Mouse (Mus musculus) cerebellum, adult 9-10 months (tissue): Measurements from ENCODE around the gene Ccnb1.
"Not testable (repeated sequence)": the region's sequence is repeated elsewhere in the genome, so short reads cannot be mapped to it uniquely, and the experiment has no call there.

Experiments used
- DNase-seq: peaks from one replicate; pipeline ENCODE4 v3.0.0; 2022

The Ccnb1 gene

DNA sequence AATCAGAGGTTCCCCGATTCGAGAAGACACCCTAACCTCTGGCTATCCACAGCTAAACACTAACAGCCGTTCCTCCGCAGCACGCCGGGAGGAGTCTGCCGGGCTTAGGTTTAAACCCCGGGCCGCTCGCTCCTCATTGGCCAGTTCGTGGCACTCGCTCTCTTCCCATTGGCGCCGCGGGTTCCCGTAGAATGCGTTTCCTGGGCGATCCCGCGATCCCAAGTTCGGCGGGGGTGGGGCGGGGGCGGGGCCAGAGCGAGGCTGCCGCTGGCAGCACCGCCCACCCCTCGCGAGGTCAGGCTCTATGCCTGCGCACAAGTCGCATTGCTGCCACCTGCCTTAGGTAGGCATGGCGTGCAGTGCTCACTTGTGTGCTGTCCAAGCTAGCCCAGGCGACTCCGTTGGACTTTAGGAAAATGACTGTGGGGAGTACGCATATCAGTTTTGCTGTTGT, at the start of gene Ccnb1:
Gene Ccnb1, minus strand, starts transcription at position 157 of the 454 bp plus-strand sequence.
- peak; percentile 86 for DNase-seq

DNA sequence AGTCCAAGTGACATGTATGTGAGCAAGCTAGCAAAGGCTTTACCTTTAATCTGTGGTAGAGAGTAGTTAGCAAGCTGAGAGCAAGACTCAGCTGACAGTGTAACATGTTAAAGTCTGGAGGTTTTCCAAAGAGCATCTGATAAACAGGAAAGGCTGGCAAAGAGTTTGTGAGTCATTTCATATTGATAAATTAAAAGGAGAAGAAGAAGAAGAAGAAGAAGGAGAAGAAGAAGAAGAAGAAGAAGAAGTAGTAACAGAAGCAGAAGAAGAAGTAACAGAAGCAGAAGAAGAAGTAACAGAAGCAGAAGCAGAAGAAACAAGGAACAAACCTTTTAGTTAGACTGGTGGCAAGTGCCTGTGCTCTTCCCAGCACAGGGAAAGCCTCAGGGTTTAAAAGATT, 48.4 kb upstream of the Ccnb1 start:
- peak; percentile 22 for DNase-seq

DNA sequence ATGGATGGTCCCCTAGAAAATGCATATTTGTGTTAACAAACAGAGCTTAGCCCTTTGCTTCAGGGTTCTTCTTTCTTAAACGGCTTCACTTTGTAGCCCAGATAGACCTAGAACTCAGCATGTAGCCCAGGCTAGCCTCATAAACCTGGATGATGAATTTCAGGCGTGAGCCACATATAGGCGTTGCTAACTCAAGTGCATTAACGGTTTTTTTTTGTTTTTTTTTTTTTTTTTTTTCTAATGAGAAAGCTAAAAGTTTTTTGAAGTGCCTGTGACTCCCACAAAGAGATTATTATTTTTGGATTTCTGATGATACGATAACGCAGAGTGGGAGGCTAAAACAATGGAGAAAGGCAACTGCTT, 47.3 kb upstream of the Ccnb1 start:
- DNase-seq, result no peak

DNA sequence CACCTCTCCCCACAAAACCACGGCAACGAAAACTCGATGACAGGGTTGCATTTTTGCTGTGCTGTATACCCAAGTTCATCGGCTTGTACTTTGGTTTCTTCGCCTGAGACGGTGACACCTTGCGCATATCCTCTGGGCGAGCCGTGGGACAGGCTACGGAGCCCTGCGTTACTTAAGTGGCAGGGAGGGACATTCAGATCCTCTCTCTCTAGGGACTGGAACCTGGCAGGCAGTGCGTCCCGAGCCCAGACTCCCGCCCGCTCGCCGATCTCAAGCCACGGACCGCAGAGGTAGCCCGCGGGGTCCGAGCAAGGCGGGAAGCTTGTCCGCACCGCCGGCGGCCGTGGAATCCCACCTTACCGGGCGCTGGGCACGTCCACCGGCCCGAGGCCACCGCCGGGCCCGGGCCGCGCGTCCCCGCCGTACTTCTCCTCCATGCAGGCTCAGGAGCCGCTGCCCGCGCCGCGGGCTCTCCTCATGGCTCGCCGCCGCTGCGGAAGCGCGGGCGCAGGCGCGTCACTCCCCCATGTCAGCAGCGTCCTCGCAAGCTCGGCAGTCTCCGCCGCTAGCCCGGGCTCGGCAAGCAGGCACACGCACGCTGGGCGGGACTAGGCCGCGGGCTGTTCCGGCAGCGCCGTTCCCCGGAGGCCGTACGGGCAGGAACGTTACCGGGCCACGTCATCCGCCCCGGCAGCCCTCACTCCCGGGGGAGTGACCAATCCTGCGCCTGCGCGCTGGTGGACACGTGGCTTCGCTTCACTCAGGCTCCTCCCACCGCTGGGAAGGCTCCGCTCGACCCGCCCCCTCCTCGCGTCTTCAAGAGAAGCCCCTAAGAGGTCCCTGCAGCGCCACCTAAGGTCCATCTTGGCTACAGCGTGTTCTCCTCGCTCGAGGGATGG, 46.6 kb upstream of the Ccnb1 start, which contains the start of gene Slc30a5:
Gene Slc30a5, minus strand, starts transcription at position 687 of the 899 bp plus-strand sequence.
- peak; percentile 99 for DNase-seq

DNA sequence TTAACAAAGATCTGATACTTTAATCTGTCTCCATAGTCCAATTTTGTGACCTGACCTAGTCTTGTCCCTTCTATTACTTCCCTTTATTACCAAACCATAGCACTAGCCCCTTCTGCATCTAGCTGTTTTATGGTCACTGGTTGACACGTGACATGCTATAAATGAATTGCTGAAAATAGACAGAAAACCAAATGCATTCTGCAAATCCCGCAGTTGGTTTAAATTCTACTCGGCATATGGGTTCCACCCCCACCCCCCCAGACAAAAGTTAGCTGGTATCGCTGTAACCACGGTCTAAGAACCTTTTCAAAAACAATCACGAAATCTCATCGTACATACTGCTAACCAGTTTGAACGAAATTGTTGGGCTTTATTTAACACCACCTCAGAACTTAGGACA, 45.8 kb upstream of the Ccnb1 start:
- DNase-seq, result peak; percentile 18

DNA sequence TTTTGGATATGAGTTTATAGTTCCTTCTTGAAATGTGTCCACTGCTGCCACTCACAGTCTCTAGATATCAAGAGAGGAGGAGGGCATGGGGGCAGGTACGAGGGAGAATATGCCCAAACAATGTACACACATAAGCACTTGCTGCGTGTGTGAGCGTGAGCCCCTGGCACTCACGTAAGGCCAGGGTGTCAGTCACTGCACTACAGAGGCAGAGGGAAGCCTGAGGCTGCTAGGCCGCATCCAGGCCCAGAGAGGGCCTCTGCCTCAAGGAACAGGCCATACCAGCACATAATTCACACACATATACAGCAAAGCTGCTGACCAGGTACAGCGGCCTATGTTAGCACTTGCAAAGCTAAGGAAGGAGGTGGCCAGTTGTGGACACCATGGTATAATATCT, 44.8 kb upstream of the Ccnb1 start:
- no peak for DNase-seq

DNA sequence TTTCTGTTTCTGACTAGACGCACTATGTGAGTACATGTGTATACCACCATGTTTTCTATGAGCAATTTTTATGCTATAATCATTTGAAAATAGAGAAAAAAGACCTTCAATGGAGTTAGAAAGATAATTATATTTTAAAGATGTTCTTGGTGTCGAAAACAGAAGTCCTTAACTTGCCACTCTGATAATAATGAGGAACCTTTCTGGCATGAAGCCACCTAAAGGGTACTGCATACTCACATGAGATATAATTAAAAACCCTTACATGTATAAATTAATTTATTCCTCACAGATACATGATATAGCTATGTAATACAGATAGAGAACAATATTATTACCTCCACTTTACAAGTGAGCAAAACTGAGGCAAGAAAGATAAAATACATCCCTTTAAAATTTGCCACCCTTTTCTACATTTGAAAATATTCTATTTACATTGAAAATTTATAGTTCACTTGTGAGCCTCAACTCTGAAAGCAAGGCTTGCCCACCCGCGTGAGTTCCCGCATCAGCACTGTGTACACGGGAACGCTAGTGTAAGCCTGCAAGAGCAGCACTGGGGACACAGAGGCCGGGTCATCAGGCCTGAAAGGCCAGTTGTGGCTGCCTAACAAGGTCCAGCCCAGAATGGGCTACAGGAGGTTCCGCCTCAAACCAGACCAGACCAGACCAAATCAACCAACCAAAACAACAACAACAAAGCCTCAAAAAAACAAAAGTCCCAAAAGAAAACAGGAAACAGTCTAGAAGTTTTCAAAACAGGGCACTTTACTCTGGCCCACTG, 39.4 kb upstream of the Ccnb1 start:
- DNase-seq, result no peak

DNA sequence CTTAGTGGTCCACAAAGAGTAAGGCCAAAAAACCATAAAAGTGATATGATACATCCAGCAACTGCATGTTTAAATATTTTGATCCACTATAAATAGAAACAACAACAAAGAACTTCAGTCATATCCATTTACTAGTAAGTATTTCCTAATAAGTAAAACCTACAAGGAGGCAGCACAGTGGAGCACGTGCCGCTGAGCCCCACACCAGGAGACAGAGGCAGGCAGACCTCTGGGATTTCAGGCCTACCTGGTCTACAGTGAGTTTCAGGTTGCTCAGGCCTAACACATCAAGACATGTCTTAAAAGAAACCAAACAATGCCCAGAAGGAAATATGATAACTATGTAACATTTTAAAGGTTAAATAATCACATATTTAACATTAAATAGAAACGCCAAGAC, 38.5 kb upstream of the Ccnb1 start:
- DNase-seq, result no peak

DNA sequence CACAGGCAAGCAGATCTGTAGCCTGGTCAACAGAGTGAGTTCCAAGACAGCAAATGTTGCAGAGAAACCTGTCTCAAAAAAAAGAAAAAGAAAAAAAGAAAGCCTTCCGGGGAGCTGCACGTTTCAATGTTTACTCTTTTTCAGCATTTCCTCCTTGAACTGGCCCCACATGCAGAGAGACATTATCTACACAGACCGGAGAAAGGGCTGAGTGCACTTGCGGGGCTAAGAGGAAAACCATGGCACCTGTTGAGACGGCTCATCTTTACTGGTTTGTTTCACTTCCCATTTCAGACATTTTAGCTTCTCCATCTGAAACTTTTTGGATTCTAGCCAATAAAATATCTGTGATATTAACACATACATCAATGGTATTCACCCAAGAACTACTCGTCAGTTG, 37.9 kb upstream of the Ccnb1 start:
- no peak for DNase-seq

DNA sequence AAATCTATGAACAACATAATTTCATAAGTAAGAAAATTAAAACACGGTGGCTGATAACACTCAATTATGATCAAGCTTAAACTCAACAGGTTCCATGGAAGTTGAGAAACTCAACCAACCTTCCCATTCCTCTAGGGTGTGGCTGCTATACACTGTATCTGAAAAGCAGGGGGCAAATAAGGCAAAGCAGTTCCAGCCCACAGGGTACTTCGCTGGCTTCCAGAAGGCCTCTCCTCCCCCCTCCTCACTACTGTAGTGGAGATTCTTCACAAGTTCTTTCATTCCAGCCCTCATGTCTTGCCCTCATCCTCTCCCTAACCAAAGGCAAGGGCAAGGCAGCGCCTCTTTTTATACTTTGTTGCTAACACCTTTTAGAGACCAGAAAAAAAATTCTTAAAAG, 37.5 kb upstream of the Ccnb1 start:
- no peak for DNase-seq

DNA sequence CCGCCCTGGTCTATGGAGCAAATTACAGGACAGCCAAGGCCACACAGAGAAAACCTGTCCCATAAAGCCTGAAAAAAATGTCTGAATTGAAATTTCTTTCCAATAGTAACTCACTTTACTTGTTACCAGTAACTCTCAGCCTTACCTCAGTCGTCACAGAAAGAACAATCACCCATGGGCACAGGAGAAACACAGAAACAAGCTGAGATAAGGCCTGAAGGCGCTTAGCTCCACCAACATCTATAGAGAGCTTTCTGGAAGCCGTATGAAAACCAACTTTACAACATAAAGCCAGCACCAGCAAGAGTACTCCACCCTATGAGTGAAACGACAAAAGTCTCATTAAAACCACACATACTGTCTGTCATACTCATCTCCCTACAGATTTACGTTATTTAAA, 28.1 kb upstream of the Ccnb1 start:
- no peak for DNase-seq

DNA sequence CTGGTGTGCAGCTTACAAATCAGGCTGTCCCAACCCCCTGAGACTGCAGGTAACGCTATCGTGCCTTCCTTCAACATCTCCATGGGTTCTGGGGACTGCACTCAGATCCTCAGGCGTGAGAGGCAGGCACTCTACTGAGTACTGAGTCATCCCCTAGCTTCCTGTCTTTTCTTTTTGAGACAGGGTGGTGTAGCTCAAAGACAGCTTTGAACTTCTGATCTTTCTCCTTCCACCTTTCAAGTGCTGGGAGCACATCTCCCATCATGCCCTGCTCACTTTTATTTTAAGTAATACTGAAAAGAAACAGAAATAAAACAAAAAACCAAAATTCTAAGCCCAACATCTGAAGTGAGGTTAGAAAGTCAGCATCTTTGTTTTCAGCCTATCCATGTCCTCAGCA, 19.4 kb upstream of the Ccnb1 start:
- DNase-seq, result no peak

DNA sequence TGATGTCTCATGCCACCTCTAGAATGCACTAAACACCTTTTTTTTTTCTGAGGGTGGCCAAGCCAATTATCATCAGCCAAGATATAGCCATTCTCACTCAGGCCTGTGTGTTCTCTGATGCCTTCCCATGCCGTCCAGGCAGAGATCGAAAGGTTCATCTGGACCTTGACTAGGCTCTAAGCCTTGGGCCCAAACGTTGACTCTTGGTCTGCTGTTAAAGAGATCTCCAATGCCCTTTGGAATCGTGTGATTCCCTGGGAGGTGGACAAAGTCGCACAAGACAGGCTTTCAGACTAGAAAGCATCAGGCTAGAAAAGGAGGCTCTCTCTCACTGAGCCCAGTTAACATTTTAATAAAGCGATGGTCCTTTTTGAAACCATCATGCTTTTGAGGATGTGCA, 10.8 kb upstream of the Ccnb1 start:
- no peak for DNase-seq

DNA sequence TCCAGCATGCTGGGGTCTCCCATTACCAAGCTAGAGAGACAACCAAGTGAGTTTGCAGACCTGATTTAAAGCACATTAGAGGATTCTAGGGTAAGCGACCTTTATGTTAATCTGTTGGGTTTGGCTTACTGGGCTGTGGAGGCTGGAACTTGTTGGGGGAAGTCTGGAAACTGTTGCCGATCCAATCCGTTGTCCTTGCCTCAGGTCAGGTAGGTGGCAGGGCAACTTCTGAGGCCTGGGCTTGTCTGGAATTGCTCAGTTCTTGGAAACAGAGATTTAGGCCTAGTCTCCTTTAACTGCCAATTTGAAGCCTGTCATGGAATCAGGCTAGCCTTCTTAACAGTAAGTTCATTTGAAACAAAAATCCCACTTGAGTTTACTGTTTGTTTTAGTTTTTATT, 2.7 kb upstream of the Ccnb1 start:
- no peak for DNase-seq

DNA sequence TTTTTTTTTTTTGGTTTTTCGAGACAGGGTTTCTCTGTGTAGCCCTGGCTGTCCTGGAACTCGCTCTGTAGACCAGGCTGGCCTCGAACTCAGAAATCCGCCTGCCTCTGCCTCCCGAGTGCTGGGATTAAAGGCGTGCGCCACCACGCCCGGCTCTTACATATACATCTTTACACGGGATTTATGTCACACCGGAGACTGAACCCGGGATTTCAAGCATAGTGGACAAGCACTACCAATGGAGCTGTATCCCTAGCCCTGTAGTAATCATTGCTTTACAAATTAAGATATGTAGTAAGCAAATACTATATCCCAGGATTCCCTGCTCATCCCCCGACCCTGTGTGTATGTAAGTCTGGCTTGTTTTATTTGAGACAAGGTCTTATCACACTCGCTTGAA, 1.7 kb upstream of the Ccnb1 start:
- DNase-seq, result not testable (repeated sequence)

DNA sequence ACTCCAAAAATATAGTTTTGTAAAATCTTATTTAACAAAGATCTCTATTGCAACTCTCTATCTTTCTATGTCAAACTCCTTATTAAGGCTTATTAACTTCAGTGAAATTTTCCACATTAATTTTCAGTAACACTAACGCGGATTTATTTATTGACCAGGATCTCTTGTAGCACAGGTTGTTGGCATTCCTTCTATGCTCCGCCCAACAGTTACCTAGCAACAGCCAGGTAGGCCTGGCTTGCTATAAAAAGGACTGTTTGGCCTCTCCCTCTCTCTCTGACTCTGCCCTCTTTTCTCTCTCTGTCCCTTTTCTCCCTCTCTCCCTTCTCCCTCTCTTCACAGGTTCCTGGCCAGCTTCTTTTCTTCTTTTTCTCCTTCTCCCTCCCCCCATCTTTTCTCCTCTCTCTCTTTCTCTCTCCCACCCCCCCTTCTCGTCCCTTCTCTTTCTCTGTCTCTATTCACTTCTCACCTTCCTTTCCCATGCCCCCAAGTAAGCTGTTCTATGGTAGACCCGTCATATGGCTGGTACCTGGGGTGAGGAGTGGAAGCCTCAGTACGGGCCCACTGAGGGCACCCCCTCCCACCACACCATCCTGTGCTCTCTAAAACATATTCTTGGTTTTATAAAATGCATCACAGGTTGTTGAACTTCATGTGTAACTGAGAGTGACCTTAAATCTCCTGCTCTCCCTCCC, 1.1 kb upstream of the Ccnb1 start:
- DNase-seq, result no peak

DNA sequence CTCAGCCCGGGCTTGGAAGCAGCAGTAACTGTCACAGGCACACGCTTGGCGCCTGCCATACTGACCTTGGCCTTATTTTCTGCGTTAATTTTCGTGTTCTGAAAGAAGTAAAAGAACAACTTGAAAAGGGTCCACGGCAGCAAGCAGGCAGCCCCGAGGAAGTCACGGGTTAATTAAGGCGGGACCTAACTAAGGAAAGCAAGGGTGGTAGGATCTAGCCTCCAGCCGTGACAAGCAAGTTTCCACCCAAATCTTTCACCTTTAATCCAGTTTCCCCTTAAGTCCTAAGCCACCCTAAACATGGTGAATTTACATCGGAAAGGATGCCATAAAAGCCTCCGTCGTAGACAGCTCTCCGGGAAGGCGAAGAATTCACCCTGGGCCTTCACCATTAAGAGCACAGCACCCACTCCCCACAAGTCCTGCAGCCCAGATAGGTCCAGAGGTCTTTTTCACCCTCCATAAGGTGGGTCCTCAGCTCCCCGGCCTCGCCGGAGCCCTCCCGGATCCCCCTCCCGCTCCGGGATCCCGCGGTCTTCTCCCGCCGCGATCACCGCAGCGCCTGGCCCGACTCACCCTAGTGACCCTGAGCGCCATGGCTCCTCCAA, 460 bp downstream of the Ccnb1 start:
- no peak for DNase-seq

DNA sequence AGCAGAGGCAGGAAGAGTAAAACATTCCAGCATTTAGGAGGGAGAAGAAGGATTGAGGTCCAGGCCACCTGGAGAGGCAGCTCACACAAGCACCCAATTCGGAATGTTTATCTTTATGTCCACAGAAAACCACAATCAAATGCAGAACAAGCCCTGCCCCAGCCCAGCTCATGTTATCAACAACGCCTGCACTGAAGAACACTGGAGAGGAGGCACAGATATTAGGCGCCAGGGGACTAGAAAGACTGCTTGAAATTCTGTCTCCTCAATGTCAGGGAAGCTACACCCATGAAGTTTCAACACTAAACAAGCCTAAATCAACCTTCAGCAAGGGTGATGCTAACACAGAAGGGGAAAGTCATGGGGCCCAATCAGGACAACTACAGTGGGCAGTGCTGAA, 8.9 kb downstream of the Ccnb1 start:
- no peak for DNase-seq

DNA sequence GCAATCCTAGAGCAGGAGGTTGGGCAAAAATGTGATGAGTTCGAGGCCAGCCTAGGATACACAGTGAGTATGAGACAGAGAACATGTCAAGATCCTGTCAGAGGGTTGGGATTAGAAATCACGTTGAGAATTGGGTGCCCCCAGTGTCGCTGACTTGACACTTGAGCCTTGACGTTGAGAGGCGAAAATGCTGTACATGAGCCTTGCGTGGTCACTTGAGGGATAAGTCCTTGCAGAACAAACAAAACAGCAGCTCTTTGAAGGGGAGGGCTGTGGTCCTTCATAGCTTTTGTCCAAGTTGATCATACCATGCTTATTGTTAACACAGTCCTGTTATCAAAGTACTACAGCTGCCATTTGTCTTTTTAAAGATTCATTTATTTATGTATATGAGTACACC, 9.7 kb downstream of the Ccnb1 start:
- DNase-seq, result no peak

DNA sequence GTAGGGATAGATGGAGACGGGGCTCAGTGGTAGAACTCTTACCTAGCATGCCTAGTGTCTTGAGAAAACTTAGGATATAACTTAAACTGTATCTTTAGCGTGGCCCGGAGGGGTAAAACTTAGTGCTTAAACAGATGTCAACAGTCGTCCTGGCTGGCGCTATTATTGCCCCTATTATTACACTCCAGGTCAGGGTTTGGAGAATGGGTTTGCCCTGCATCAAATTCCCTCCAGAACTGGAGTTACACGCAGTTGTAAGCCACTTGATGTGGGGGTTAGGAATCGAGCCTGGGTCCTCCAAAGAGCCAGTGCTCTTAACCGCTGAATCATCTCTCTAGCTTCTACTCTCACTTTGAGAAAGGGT, 10.3 kb downstream of the Ccnb1 start:
- DNase-seq, result no peak

DNA sequence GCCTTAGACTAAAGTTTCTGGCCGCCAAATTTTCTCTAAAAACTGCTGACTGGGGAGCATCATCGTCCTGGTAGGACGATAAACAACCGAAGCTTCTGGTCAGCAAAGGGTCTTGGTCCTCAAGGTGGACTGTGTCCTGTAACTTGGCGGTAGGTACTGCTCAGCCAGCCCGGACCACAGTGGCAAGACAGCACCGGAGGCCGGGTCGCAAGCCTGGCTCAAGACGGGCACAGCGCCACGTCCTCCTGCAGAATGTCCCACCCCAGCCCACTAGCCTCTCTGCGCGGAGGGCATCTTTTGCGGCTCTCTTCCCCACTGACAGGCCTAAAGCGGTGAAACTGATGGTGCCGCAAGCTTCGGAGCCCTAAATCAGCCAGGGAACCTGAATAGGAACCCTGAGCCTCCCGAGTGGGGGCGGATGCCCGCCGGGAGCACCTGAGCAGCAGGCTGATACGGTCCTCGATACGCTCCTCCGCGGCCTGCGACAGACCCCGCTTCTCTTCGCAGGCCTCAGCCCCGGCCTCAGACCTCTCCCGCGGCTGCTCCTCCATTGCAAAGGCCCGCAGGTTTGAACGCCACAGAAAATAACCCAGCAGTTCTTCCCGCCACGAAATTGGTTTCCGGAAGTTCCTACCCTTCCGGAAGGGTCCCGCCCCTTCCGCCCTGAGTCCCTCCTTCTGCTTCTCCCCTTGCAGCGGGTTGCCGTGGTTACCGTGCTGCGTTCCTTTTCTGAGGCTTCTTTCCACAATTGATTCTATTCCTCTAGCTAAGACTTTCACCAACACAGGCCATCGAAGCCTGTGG, 10.9 kb downstream of the Ccnb1 start, which contains the start of gene Cenph:
Gene Cenph, minus strand, starts transcription at position 648 of the 804 bp plus-strand sequence.
- DNase-seq, result peak; percentile 71

DNA sequence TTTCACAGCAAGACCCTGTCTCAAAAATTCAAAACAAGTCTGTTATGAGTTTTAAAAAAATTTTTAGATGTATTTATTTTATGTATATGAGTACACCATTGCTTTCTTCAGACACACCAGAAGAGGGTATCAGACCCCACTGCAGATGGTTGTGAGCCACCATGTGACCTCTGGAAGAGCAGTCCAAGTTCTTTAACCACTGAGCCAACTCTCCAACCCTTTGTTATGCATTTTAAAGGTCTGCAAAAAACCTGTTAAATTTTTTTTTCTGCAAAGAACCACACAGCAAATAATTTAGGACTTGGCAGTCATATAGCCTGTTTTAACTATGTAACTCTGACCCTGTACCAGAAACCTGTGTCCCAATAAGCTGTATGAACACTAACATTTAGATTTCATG, 11.7 kb downstream of the Ccnb1 start:
- no peak for DNase-seq
